Mouse (Mus musculus) adrenal gland, postnatal 36 days (tissue): Measurements from ENCODE around the gene Gm20388. TPM values are rescaled to one million over a fixed set of nuclear protein-coding genes. Genes with fewer than 3 reads are reported as not detected.
"Not testable (repeated sequence)": the region's sequence is repeated elsewhere in the genome, so short reads cannot be mapped to it uniquely, and the experiment has no call there.

ENCODE experiments used
- DNase-seq, 2 experiments: peaks; one replicate each; pipeline ENCODE4 v3.0.0; 2021; ENCODE audit warnings: mixed read lengths in 1 of 2
- total RNA-seq, 2 experiments: library from RNA; stranded (reverse); gene quantifications; 2 replicates each; pipeline ENCODE4 v1.2.3; 2021

Gene Gm20388
- total RNA-seq, 2 experiments from 2014 or later = 2.4 to 7.4 TPM

GRCm38 (mm10) chr8:123536990-123537380, 3626.3 kb downstream of the Gm20388 start:
- DNase-seq = no peak

GRCm38 (mm10) chr8:123537641-123538040, 3627.0 kb downstream of the Gm20388 start:
- DNase-seq = not testable (repeated sequence)

GRCm38 (mm10) chr8:123564221-123564620, 3653.6 kb downstream of the Gm20388 start:
- DNase-seq = not testable (repeated sequence)

GRCm38 (mm10) chr8:123575386-123575785, 3664.7 kb downstream of the Gm20388 start:
- DNase-seq = peak in 1 of 2 experiments; percentile 0

GRCm38 (mm10) chr8:123600666-123601172, 3690.1 kb downstream of the Gm20388 start:
- not testable (repeated sequence) for DNase-seq

- DNase-seq = not testable (repeated sequence)
These were observed 3690.8 kb downstream of the Gm20388 start for GRCm38 (mm10) chr8:123601457-123601856.

- DNase-seq = not testable (repeated sequence)
These were observed 3702.0 kb downstream of the Gm20388 start for GRCm38 (mm10) chr8:123612652-123613051.

- not testable (repeated sequence) for DNase-seq
These were observed 3712.9 kb downstream of the Gm20388 start for GRCm38 (mm10) chr8:123623523-123623922.

GRCm38 (mm10) chr8:123624274-123624673, 3713.6 kb downstream of the Gm20388 start:
- DNase-seq = no peak

GRCm38 (mm10) chr8:123624702-123625101, 3714.1 kb downstream of the Gm20388 start:
- no peak for DNase-seq

- no peak for DNase-seq
These were observed 3715.1 kb downstream of the Gm20388 start for GRCm38 (mm10) chr8:123625717-123626116.

GRCm38 (mm10) chr8:123627410-123628147, 3716.9 kb downstream of the Gm20388 start:
- DNase-seq = no peak

GRCm38 (mm10) chr8:123628253-123628967, 3717.8 kb downstream of the Gm20388 start:
- DNase-seq = peak; percentile 53 to 65

GRCm38 (mm10) chr8:123628968-123629755, 3718.5 kb downstream of the Gm20388 start:
- DNase-seq = peak; percentile 78 to 86

- DNase-seq = no peak
These were observed 3719.4 kb downstream of the Gm20388 start for GRCm38 (mm10) chr8:123630058-123630457.

GRCm38 (mm10) chr8:123630841-123631251, 3720.2 kb downstream of the Gm20388 start:
- no peak for DNase-seq

- DNase-seq = not testable (repeated sequence)
These were observed 3721.1 kb downstream of the Gm20388 start for GRCm38 (mm10) chr8:123631746-123632145.

- no peak for DNase-seq
These were observed 3721.6 kb downstream of the Gm20388 start for GRCm38 (mm10) chr8:123632257-123632656.

GRCm38 (mm10) chr8:123633801-123634200, 3723.2 kb downstream of the Gm20388 start:
- no peak for DNase-seq

- DNase-seq = no peak
These were observed 3723.9 kb downstream of the Gm20388 start for GRCm38 (mm10) chr8:123634395-123635131.

GRCm38 (mm10) chr8:123635671-123636070, 3725.0 kb downstream of the Gm20388 start:
- no peak for DNase-seq
